Mouse (Mus musculus) spleen, embryonic (tissue): Measurements from ENCODE around the gene Lhpp.

Experiments
- CTCF ChIA-PET: fragments of 350-600 bp; sonication (Branson Sonifier 250); formaldehyde crosslinking; loops from one replicate; lab custom pipeline; 2022; lab: Charles Lee

The Lhpp gene

GRCm38 (mm10) chr7:132610468-132611318, at the start of gene Lhpp:
Lhpp (plus strand) TSS chr7:132610638.
- CTCF ChIA-PET, result interaction anchor here (0.6 kb wide), 1 partner anchor 104 kb away, joined by 3 read pairs; no protein-coding TSS in a partner anchor

DNA sequence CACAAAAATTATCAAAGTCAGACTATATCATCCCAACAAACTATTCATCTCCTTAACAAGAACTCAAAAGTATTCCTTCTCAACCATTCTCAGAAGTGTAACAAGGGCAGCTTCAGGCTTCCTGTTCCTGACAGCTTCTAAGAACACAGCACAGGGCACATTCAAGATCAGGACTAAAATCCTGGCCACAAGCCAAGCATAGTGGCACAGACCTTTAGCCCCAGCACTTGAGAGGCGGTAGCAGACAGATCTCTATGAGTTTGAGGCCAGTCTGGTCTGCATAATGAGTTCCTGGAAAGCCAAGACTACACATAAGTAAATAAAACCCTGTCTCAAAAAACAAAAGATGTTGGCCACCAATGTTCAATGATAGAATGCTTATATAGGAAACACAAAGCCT, 44.6 kb upstream of the Lhpp start:
- CTCF ChIA-PET, result no interaction called here

DNA sequence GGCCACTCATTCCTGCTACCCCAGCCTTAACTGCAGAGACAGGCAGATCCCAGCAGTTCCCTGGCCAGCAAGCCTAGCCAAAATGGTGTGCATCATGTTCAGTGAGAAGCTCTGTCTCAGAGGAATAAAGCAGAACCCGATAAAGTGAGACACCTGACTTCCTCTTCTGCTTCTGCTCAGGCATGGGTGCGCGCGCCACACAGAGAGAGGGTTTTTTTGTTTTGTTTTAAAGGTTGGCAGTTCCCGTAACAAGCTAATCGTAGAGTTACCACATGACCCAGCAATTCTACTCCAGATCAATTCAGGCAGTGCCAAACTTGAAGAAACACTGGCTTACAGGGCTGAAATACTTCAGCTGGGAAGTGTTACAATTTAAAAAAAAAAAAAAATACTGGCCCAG, 41.6 kb upstream of the Lhpp start:
- CTCF ChIA-PET, result no interaction called here

- CTCF ChIA-PET, result interaction anchor here (0.6 kb wide), 1 partner anchor 1774 kb away, joined by 5 read pairs; no protein-coding TSS in a partner anchor
Measured at GRCm38 (mm10) chr7:132570071-132570470, 40.4 kb upstream of the Lhpp start.

GRCm38 (mm10) chr7:132571481-132571880, 39.0 kb upstream of the Lhpp start:
- CTCF ChIA-PET, result no interaction called here

GRCm38 (mm10) chr7:132572738-132573137, 37.7 kb upstream of the Lhpp start:
- CTCF ChIA-PET, result interaction anchor here (0.6 kb wide), 2 partner anchors 9 to 75 kb away, joined by 3 read pairs; no protein-coding TSS in a partner anchor

DNA sequence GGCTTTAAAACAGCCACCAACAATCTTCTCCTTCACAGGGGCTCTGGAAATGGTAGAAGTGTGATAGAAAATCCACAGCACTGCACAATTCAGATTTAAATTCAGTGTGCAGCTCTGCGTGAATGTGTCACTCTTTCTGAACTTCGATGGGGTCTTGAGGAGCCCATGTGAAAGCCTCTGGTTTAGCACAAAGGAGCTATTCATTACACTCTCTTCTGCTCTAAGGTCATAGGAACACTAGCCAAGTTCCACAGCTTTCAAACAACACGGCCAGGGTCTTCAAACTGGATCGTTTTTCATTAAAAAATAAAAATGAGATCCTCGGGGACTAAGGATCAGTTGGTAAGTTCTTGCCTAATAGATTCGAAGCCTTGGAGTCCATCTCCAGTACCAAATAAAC, 37.2 kb upstream of the Lhpp start:
- CTCF ChIA-PET, result no interaction called here

DNA sequence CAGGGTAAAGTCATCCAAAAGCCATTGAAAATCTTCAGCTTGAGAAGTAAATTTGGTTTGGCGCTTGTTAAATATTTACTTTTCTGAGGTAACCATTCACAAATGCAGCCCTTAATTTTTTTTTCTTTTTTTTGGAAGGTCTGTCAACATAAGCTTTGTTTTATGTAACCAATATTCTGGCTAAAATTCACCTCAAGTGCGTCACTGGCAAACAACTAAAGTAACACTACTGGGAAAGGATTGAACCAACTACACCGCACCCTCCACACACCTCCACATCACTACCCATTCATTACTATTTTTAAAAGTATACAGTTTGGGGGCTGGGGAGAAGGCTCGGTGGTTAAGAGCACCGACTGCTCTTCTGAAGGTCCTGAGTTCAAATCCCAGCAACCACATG, 35.8 kb upstream of the Lhpp start:
- CTCF ChIA-PET, result no interaction called here

GRCm38 (mm10) chr7:132575623-132576022, 34.8 kb upstream of the Lhpp start:
- CTCF ChIA-PET, result interaction anchor here (0.6 kb wide), 1 partner anchor 15 kb away, joined by 7 read pairs; no protein-coding TSS in a partner anchor

- CTCF ChIA-PET, result no interaction called here
Measured at GRCm38 (mm10) chr7:132576116-132576650, 34.3 kb upstream of the Lhpp start, which contains the start of gene Oat. Oat (minus strand) TSS chr7:132576398.

- CTCF ChIA-PET, result no interaction called here
Measured at GRCm38 (mm10) chr7:132576891-132577290, 33.5 kb upstream of the Lhpp start.

DNA sequence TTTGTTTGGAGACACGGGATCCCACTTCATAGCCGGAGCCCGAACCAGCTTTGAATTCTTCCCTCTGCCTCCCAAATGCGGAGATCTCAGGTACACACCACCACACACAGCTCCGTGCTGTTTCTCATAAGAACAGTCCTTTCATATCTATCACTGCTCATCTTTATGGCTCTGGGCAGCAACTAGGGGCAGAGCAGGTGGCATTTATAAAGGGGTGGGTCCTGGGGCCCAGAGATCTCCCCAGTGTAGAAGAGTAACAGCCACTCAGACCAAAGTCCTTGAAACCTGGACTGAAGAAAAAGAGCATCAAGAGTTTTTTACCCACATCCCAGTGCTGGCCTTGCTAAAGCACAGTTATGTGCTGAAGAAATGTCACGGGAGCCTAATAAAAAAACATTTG, 29.9 kb upstream of the Lhpp start:
- CTCF ChIA-PET, result interaction anchor here (0.7 kb wide), 1 partner anchor 93 kb away, joined by 17 read pairs; no protein-coding TSS in a partner anchor

DNA sequence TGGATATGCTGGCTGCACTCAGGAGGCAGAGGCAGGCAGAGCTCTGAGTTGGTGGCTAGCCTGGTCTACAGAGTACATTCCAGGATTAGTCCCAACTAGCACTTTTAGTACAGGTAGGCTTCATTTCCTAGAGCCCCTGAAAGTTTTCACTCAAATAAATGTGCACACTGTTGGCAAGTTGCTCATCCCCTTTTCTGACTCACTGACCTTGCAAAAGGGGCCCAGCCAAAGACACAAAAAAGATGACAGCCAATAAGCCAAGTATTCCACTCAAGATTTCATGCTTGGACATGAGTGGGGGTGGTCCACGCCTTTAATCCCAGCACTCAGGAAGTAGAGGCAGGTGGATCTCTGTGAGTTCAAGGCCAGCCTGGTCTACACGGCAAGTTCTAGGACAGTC, 29.0 kb upstream of the Lhpp start:
- CTCF ChIA-PET, result no interaction called here

GRCm38 (mm10) chr7:132585695-132586491, 24.5 kb upstream of the Lhpp start:
- CTCF ChIA-PET, result no interaction called here

DNA sequence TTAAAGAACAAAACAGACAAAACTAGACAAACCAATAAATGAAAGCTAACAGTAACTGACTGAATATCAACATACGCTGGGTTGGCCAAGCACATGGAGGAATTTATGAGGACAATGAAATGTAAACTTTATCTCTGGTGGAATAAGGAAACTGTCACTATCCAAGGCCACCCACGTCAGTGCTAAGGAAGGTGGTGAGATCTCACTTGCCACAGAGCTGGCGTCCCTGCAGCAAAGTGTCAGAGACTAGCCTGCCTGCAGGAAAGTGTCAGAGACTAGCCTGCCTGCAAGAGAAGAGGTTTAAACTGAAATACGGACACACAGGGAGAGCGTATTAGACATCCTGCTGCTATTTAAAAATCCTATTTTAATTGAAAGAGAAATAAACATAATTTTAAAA, 23.3 kb upstream of the Lhpp start:
- CTCF ChIA-PET, result no interaction called here

DNA sequence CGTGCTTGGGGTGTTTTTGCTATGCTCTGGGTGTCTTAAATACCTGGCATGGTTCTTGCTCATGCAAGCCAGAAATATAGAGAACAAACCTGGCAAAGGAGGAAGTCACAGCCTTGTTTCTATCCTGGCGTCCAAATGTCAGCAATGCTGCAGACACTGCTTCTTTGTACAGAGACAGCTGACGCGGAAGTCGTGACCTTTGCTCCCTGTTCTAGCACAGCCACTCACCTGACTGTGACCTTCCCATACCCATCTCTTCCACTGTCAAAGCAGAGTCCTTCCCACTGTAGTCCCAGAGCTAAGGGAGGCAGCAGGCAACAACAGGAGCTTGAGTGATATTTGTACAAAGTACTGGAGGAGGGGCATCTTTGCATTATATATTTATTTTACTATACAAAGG, 20.8 kb upstream of the Lhpp start:
- CTCF ChIA-PET, result no interaction called here

- CTCF ChIA-PET, result no interaction called here
Measured at GRCm38 (mm10) chr7:132593762-132594161, 16.7 kb upstream of the Lhpp start.

GRCm38 (mm10) chr7:132594325-132594724, 16.1 kb upstream of the Lhpp start:
- CTCF ChIA-PET, result no interaction called here

GRCm38 (mm10) chr7:132595787-132596186, 14.7 kb upstream of the Lhpp start:
- CTCF ChIA-PET, result no interaction called here

- CTCF ChIA-PET, result no interaction called here
Measured at GRCm38 (mm10) chr7:132596557-132597250, 13.7 kb upstream of the Lhpp start.

- CTCF ChIA-PET, result no interaction called here
Measured at GRCm38 (mm10) chr7:132597251-132598041, 13.0 kb upstream of the Lhpp start.
